Mouse (Mus musculus) hindbrain, postnatal 0 days (tissue): Measurements from ENCODE around the gene Mvb12b. TPM values are rescaled to one million over a fixed set of nuclear protein-coding genes. Genes with fewer than 3 reads are reported as not detected.

Experiments
- ATAC-seq: fragments of 200-750 bp; cut with Nextera tagmentation; 2 replicates; pipeline ENCODE4 v1.8.0; 2017; ENCODE audit warnings: mild to moderate bottlenecking, moderate TSS enrichment, moderate library complexity
- DNase-seq: peaks from one replicate; pipeline ENCODE4 v3.0.0-alpha.2; 2015; ENCODE audit warnings: low spot score
- H3K27ac ChIP-seq: fragments of 300-500 bp; sonication (generic); 2 replicates; pipeline ENCODE4 v1.5.1; 2014; ENCODE audit warnings: mild to moderate bottlenecking
- H3K27me3 ChIP-seq: fragments of 300-500 bp; sonication (generic); 2 replicates; pipeline ENCODE4 v1.6.1; 2014; ENCODE audit warnings: low read length, mixed read lengths; ENCODE audit not compliant: insufficient read depth
- H3K36me3 ChIP-seq: fragments of 300-500 bp; sonication (generic); 2 replicates; pipeline ENCODE4 v1.6.1; 2014; ENCODE audit warnings: low read length, mixed read lengths; ENCODE audit not compliant: insufficient read depth
- H3K4me1 ChIP-seq: fragments of 300-500 bp; sonication (generic); 2 replicates; pipeline ENCODE4 v1.6.1; 2014; ENCODE audit warnings: antibody characterized with exemption, low read length, mixed read lengths; ENCODE audit not compliant: insufficient read depth
- H3K4me2 ChIP-seq: fragments of 300-500 bp; sonication (generic); 2 replicates; pipeline ENCODE4 v1.6.1; 2014; ENCODE audit warnings: low read depth, mild to moderate bottlenecking, low read length, moderate library complexity, mixed read lengths
- H3K4me3 ChIP-seq: fragments of 300-500 bp; sonication (generic); 2 replicates; pipeline ENCODE4 v1.5.1; 2014; ENCODE audit warnings: low read length
- H3K9ac ChIP-seq: fragments of 300-500 bp; sonication (generic); replicated peaks from 2 replicates; pipeline ENCODE4 v1.6.1; 2014; ENCODE audit warnings: mild to moderate bottlenecking, low read length, moderate library complexity, mixed read lengths
- H3K9me3 ChIP-seq: fragments of 300-500 bp; sonication (generic); 2 replicates; pipeline ENCODE4 v1.6.1; 2016; ENCODE audit warnings: low read length, mixed read lengths
- CTCF ChIP-seq: IDR thresholded peaks from 2 replicates; pipeline ENCODE4 v1.5.1; 2016; ENCODE audit warnings: antibody characterized with exemption, control low read depth, low read depth
- WGBS: fragments of 180-500 bp; shearing (Covaris S2); extraction: QIAGEN DNeasy Blood & Tissue Kit; methylation state at CpG from one replicate; pipeline ENCODE4 v1.1.7; 2014; 5-methylcytosine and 5-hydroxymethylcytosine counted together
- polyA plus RNA-seq: library from polyadenylated mRNA; unstranded; fragments of >200 nt; fragmentation: Nextera tagmentation; extraction: Ambion mirVana; gene quantifications from 2 replicates; pipeline ENCODE4 v1.2.1, GENCODE M21; 2015
- total RNA-seq: library from RNA; depleted of rRNA; stranded (reverse); fragments of >200 nt; gene quantifications from 2 replicates; pipeline ENCODE4 v1.2.3, GENCODE M21; 2014

Gene Mvb12b
- total and polyA plus RNA-seq, 2 experiments from 2014 or later = 64.1 to 134 TPM

GRCm38 (mm10) chr2:33789279-33789678 lies 98.5 kb downstream of the Mvb12b start:
- H3K27me3 ChIP-seq = no peaks in the 10 kb centered on the region
- H3K27ac ChIP-seq = 0 out of 2 replicates have a peak overlapping the region, but pooled peaks have one; percentile 5
- H3K9ac ChIP-seq = no peak overlapping the region
- no peak overlapping the region for H3K4me2 ChIP-seq
- H3K36me3 ChIP-seq = no peaks in the 10 kb centered on the region; the same call in 1 of the 2 replicates
- DNase-seq = no peak
- no peak for TF ChIP-seq CTCF
- no peak for ATAC-seq
- no peaks in the 10 kb centered on the region for H3K9me3 ChIP-seq
- peaks cover 14% of the 10 kb centered on the region; the same call in 1 of the 2 replicates for H3K4me1 ChIP-seq
- no peak overlapping the region for H3K4me3 ChIP-seq
- WGBS = 31% methylated on average over 6 of the region's 6 CpGs

- Histone ChIP-seq H3K4me3 (no peak overlapping the region), H3K27me3 (no peaks in the 10 kb centered on the region), H3K36me3 (no peaks in the 10 kb centered on the region; the same call in 1 of the 2 replicates), H3K27ac (no peak overlapping the region), H3K9ac (no peak overlapping the region), H3K4me2 (no peak overlapping the region), H3K9me3 (no peaks in the 10 kb centered on the region), H3K4me1 (peaks cover 14% of the 10 kb centered on the region; the same call in 1 of the 2 replicates)
- DNase-seq (no peak), ATAC-seq (no peak)
- 61% methylated on average over 7 of the region's 7 CpGs for WGBS
- TF ChIP-seq CTCF = no peak
Measured at GRCm38 (mm10) chr2:33788851-33789250, 98.9 kb downstream of the Mvb12b start.

- WGBS = 36% methylated on average over 13 of the region's 13 CpGs
- Histone ChIP-seq H3K9ac (no peak overlapping the region), H3K4me1 (peaks cover 14% of the 10 kb centered on the region; the same call in 1 of the 2 replicates), H3K27ac (peak overlapping the region; percentile 41; the same call in 1 of the 2 replicates), H3K4me2 (no peak overlapping the region), H3K4me3 (no peak overlapping the region), H3K27me3 (no peaks in the 10 kb centered on the region), H3K36me3 (no peaks in the 10 kb centered on the region; the same call in 1 of the 2 replicates), H3K9me3 (no peaks in the 10 kb centered on the region)
- ATAC-seq (no peak), DNase-seq (no peak)
- TF ChIP-seq CTCF = no peak
Measured at GRCm38 (mm10) chr2:33788131-33788530, 99.6 kb downstream of the Mvb12b start.

GRCm38 (mm10) chr2:33786064-33786463 lies 101.7 kb downstream of the Mvb12b start:
- H3K9ac ChIP-seq = no peak overlapping the region
- no peaks in the 10 kb centered on the region for H3K36me3 ChIP-seq
- no peak overlapping the region for H3K4me3 ChIP-seq
- no peaks in the 10 kb centered on the region for H3K27me3 ChIP-seq
- no peaks in the 10 kb centered on the region for H3K9me3 ChIP-seq
- TF ChIP-seq CTCF = no peak
- no peak for ATAC-seq
- peak overlapping the region; percentile 68; the same call in 1 of the 2 replicates for H3K27ac ChIP-seq
- WGBS = 45% methylated on average over 6 of the region's 6 CpGs
- no peak for DNase-seq
- no peak overlapping the region for H3K4me2 ChIP-seq
- peaks cover 19% of the 10 kb centered on the region; the same call in 1 of the 2 replicates for H3K4me1 ChIP-seq

- no peaks in the 10 kb centered on the region for H3K36me3 ChIP-seq
- ATAC-seq (peak; percentile 71), DNase-seq (peak; percentile 84)
- H3K4me3 ChIP-seq = no peak overlapping the region
- 12% methylated on average over 13 of the region's 13 CpGs for WGBS
- H3K9me3 ChIP-seq = no peaks in the 10 kb centered on the region
- H3K27ac ChIP-seq = peak overlapping the region; percentile 68
- no peak for TF ChIP-seq CTCF
- H3K4me1 ChIP-seq = peaks cover 19% of the 10 kb centered on the region; the same call in 1 of the 2 replicates
- 0 out of 2 replicates have a peak overlapping the region, but pooled peaks have one; percentile 6 for H3K9ac ChIP-seq
- H3K27me3 ChIP-seq = no peaks in the 10 kb centered on the region
- H3K4me2 ChIP-seq = no peak overlapping the region
Measured at GRCm38 (mm10) chr2:33785596-33785995, 102.2 kb downstream of the Mvb12b start.

GRCm38 (mm10) chr2:33784721-33785120 lies 103.0 kb downstream of the Mvb12b start:
- Histone ChIP-seq H3K36me3 (no peaks in the 10 kb centered on the region), H3K4me3 (no peak overlapping the region), H3K9ac (no peak overlapping the region), H3K4me1 (peaks cover 19% of the 10 kb centered on the region; the same call in 1 of the 2 replicates), H3K4me2 (no peak overlapping the region), H3K27me3 (no peaks in the 10 kb centered on the region), H3K9me3 (no peaks in the 10 kb centered on the region), H3K27ac (no peak overlapping the region)
- no peak for DNase-seq
- 62% methylated on average over 1 of the region's 1 CpGs for WGBS
- no peak for TF ChIP-seq CTCF
- ATAC-seq = no peak

GRCm38 (mm10) chr2:33783419-33783818 lies 104.3 kb downstream of the Mvb12b start:
- no peak overlapping the region for H3K4me3 ChIP-seq
- no peaks in the 10 kb centered on the region for H3K9me3 ChIP-seq
- no peak overlapping the region for H3K4me2 ChIP-seq
- no peak for TF ChIP-seq CTCF
- no peaks in the 10 kb centered on the region for H3K27me3 ChIP-seq
- ATAC-seq = no peak
- DNase-seq = no peak
- no peak overlapping the region for H3K9ac ChIP-seq
- 66% methylated on average over 7 of the region's 7 CpGs for WGBS
- H3K36me3 ChIP-seq = no peaks in the 10 kb centered on the region
- H3K27ac ChIP-seq = no peak overlapping the region
- peaks cover 19% of the 10 kb centered on the region; the same call in 1 of the 2 replicates for H3K4me1 ChIP-seq
